Mouse (Mus musculus) heart, embryonic 14.5 days (tissue): Measurements from ENCODE around the gene Hdac7. TPM values are rescaled to one million over a fixed set of nuclear protein-coding genes. Genes with fewer than 3 reads are reported as not detected.
A peak's percentile ranks its signal among the peaks of the same experiment; 100 is the strongest.

Experiments used
- ATAC-seq: fragments of 200-750 bp; cut with Nextera tagmentation; 2 replicates; pipeline ENCODE4 v1.8.0; 2017; ENCODE audit warnings: low read depth, moderate TSS enrichment; ENCODE audit not compliant: insufficient number of reproducible peaks, insufficient read depth, low FRiP score
- H3K27ac ChIP-seq, 2 experiments: fragments of 200-500 bp in 1 of 2; fragments of 300-500 bp in 1 of 2; sonication (generic) in 1 of 2; replicated peaks in 1 of 2; 2 replicates each; pipeline ENCODE4 v1.5.1; 2012 to 2014; ENCODE audit warnings: low read depth in 2 of 2, low read length in 2 of 2, control low read depth in 1 of 2, mild to moderate bottlenecking in 1 of 2, mixed read lengths in 1 of 2; ENCODE audit not compliant: control insufficient read depth in 1 of 2, insufficient read depth in 1 of 2
- H3K27me3 ChIP-seq: fragments of 300-500 bp; sonication (generic); 2 replicates; pipeline ENCODE4 v1.6.1; 2014; ENCODE audit warnings: mild to moderate bottlenecking, low read length, control low read depth; ENCODE audit not compliant: control insufficient read depth, insufficient read depth
- H3K36me3 ChIP-seq: fragments of 300-500 bp; sonication (generic); 2 replicates; pipeline ENCODE4 v1.6.1; 2014; ENCODE audit warnings: mild to moderate bottlenecking, control low read depth, low read length, mixed read lengths; ENCODE audit not compliant: control insufficient read depth, insufficient read depth
- H3K4me1 ChIP-seq, 2 experiments: fragments of 200-500 bp in 1 of 2; fragments of 300-500 bp in 1 of 2; sonication (generic) in 1 of 2; 2 replicates each; pipeline ENCODE4 v1.6.1; 2012 to 2014; ENCODE audit warnings: low read length in 2 of 2, control low read depth in 1 of 2, mixed read lengths in 1 of 2; ENCODE audit not compliant: control insufficient read depth in 2 of 2, insufficient read depth in 2 of 2
- H3K4me2 ChIP-seq: fragments of 300-500 bp; sonication (generic); 2 replicates; pipeline ENCODE4 v1.6.1; 2014; ENCODE audit warnings: mild to moderate bottlenecking, low read length
- H3K4me3 ChIP-seq, 2 experiments: fragments of 200-500 bp in 1 of 2; fragments of 300-500 bp in 1 of 2; sonication (generic) in 1 of 2; 2 replicates each; pipeline ENCODE4 v1.5.1; 2012 to 2014; ENCODE audit warnings: low read length in 2 of 2, mild to moderate bottlenecking in 2 of 2, control low read depth in 1 of 2, low read depth in 1 of 2, moderate library complexity in 1 of 2; ENCODE audit not compliant: control insufficient read depth in 1 of 2, insufficient read depth in 1 of 2
- H3K9ac ChIP-seq: fragments of 300-500 bp; sonication (generic); 2 replicates; pipeline ENCODE4 v1.6.1; 2014; ENCODE audit warnings: mild to moderate bottlenecking, low read length
- H3K9me3 ChIP-seq: fragments of 300-500 bp; sonication (generic); 2 replicates; pipeline ENCODE4 v1.6.1; 2016; ENCODE audit warnings: low read length, control low read depth; ENCODE audit not compliant: control insufficient read depth
- WGBS: fragments of 180-500 bp; shearing (Covaris S2); extraction: QIAGEN DNeasy Blood & Tissue Kit; methylation state at CpG from one replicate; pipeline ENCODE4 v1.1.7; 2014; 5-methylcytosine and 5-hydroxymethylcytosine counted together
- polyA plus RNA-seq: library from polyadenylated mRNA; unstranded; fragments of >200 nt; fragmentation: Nextera tagmentation; extraction: Ambion mirVana; gene quantifications from 2 replicates; pipeline ENCODE4 v1.2.1, GENCODE M21; 2014

Hdac7 gene
- polyA plus RNA-seq, 1 experiment from 2014 or later, result 25.7 TPM

DNA sequence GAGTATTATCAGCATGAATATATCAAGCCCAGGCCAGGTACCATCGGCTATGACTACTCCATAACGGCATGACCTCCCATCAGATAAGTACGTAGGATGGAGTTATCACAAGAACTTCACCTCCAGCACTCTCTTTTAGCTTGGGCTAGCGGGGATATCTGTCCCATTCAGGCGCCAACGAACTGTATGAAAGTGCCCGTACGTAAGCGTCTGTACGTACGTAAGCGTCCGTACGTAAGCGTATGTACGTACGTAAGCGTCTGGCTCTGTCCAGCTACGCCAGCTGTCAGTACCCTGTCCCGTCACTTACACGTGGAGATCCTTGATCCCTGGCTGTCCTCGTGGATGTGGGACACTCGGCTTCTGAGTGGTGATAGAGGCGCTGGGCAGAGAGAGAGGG, 97.6 kb downstream of the Hdac7 start:
- no peaks in the 10 kb centered on the region for H3K9me3 ChIP-seq
- H3K4me2 ChIP-seq, result no peak overlapping the region
- peaks cover 58 to 73% of the 10 kb centered on the region in 2 experiments for H3K4me1 ChIP-seq
- H3K4me3 ChIP-seq, result no peak overlapping the region
- H3K9ac ChIP-seq, result no peak overlapping the region
- 85% methylated on average over 24 of the region's 24 CpGs for WGBS
- peaks cover 28% of the 10 kb centered on the region for H3K36me3 ChIP-seq
- H3K27ac ChIP-seq, result no peak overlapping the region
- H3K27me3 ChIP-seq, result no peaks in the 10 kb centered on the region
- no peak for ATAC-seq

GRCm38 (mm10) chr15:97746278-97746677, 98.0 kb downstream of the Hdac7 start:
- Histone ChIP-seq H3K4me2 (no peak overlapping the region), H3K27me3 (no peaks in the 10 kb centered on the region), H3K9me3 (no peaks in the 10 kb centered on the region), H3K4me3 (no peak overlapping the region), H3K36me3 (peaks cover 28% of the 10 kb centered on the region), H3K27ac (no peak overlapping the region), H3K4me1 (peaks cover 59 to 72% of the 10 kb centered on the region in 2 experiments), H3K9ac (no peak overlapping the region)
- WGBS, result 87% methylated on average over 10 of the region's 10 CpGs
- ATAC-seq, result no peak

- Histone ChIP-seq H3K9ac (peak overlapping the region; percentile 32; the same call in 1 of the 2 replicates), H3K36me3 (peaks cover 28% of the 10 kb centered on the region), H3K4me1 (peaks cover 56 to 68% of the 10 kb centered on the region in 2 experiments), H3K9me3 (no peaks in the 10 kb centered on the region), H3K27ac (peak overlapping the region in 1 of 2 experiments; percentile 27; a peak in 2 of 4 replicates), H3K4me3 (no peak overlapping the region), H3K27me3 (no peaks in the 10 kb centered on the region), H3K4me2 (no peak overlapping the region)
- 47% methylated on average over 10 of the region's 10 CpGs for WGBS
- no peak for ATAC-seq
Measured at GRCm38 (mm10) chr15:97745331-97745730, 99.0 kb downstream of the Hdac7 start.

DNA sequence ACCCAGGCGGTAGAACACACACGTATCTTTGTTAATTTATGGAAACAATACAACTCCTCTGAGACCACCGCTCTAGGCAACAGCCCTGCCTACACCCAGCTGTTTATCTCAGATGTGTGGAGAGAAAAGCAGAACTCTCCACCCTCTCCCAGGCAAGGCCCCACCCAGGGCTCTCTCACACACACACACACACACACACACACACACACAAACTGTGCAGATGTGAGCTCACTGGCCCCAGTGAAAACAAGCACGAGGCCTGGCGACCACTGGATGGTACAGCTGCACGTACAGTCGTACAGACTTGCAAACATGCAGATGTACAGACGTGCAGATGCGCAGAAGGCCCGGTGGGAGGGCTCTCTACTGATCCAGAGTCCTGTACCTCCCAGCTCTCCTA, 99.4 kb downstream of the Hdac7 start:
- H3K9ac ChIP-seq, result peak overlapping the region; percentile 32; the same call in 1 of the 2 replicates
- no peaks in the 10 kb centered on the region for H3K9me3 ChIP-seq
- no peak overlapping the region for H3K4me3 ChIP-seq
- peaks cover 52 to 64% of the 10 kb centered on the region in 2 experiments for H3K4me1 ChIP-seq
- no peak overlapping the region for H3K4me2 ChIP-seq
- peaks cover 28% of the 10 kb centered on the region for H3K36me3 ChIP-seq
- ATAC-seq, result no peak
- H3K27ac ChIP-seq, result peak overlapping the region in 1 of 2 experiments; percentile 27; a peak in 1 of 4 replicates
- 72% methylated on average over 10 of the region's 10 CpGs for WGBS
- no peaks in the 10 kb centered on the region for H3K27me3 ChIP-seq

GRCm38 (mm10) chr15:97743961-97744525, 100.3 kb downstream of the Hdac7 start:
- no peak overlapping the region for H3K4me2 ChIP-seq
- H3K36me3 ChIP-seq, result peaks cover 25% of the 10 kb centered on the region
- ATAC-seq, result no peak
- H3K27me3 ChIP-seq, result no peaks in the 10 kb centered on the region
- no peaks in the 10 kb centered on the region for H3K9me3 ChIP-seq
- peaks cover 48 to 55% of the 10 kb centered on the region in 2 experiments for H3K4me1 ChIP-seq
- H3K27ac ChIP-seq, result no peak overlapping the region
- no peak overlapping the region for H3K4me3 ChIP-seq
- 52% methylated on average over 12 of the region's 12 CpGs for WGBS
- H3K9ac ChIP-seq, result no peak overlapping the region

GRCm38 (mm10) chr15:97743210-97743609, 101.1 kb downstream of the Hdac7 start:
- Histone ChIP-seq H3K27ac (no peak overlapping the region), H3K9ac (no peak overlapping the region), H3K4me1 (peaks cover 40 to 47% of the 10 kb centered on the region in 2 experiments), H3K36me3 (peaks cover 20% of the 10 kb centered on the region), H3K4me3 (no peak overlapping the region), H3K27me3 (no peaks in the 10 kb centered on the region), H3K9me3 (no peaks in the 10 kb centered on the region), H3K4me2 (no peak overlapping the region)
- 81% methylated on average over 5 of the region's 5 CpGs for WGBS
- no peak for ATAC-seq

Other genes with a start within 250 kb of the Hdac7 start
- 24.2 and 24.7 TPM in 2 replicates for gene Rpap3, start 138.7 kb downstream of the Hdac7 start, polyA plus RNA-seq
- gene Endou, start 113.2 kb downstream of the Hdac7 start, polyA plus RNA-seq, result 0.19 and 0.43 TPM in 2 replicates
- 15.9 and 19.2 TPM in 2 replicates for gene Rapgef3, start 76.5 kb downstream of the Hdac7 start, polyA plus RNA-seq
- gene Slc48a1, start 66.0 kb downstream of the Hdac7 start, polyA plus RNA-seq, result 67.1 and 69.6 TPM in 2 replicates
- 0.81 and 0.97 TPM in 2 replicates for gene Vdr, start 66.1 kb upstream of the Hdac7 start, polyA plus RNA-seq
- 38.1 and 40.6 TPM in 2 replicates for gene Tmem106c, start 119.7 kb upstream of the Hdac7 start, polyA plus RNA-seq
- 9.4 and 13.3 TPM in 2 replicates for gene Col2a1, start 160.2 kb upstream of the Hdac7 start, polyA plus RNA-seq
- 108 and 111 TPM in 2 replicates for gene Pfkm, start 248.1 kb upstream of the Hdac7 start, polyA plus RNA-seq
- 21.2 and 22.7 TPM in 2 replicates for gene Senp1, start 249.2 kb upstream of the Hdac7 start, polyA plus RNA-seq